Mouse (Mus musculus): ENCODE measurements around the gene Adck1. TPM values are rescaled to one million over a fixed set of nuclear protein-coding genes. Genes with fewer than 3 reads are reported as not detected.

Adck1 gene
- total RNA-seq, 1 experiment from 2014 or later, result 9.4 TPM

DNA sequence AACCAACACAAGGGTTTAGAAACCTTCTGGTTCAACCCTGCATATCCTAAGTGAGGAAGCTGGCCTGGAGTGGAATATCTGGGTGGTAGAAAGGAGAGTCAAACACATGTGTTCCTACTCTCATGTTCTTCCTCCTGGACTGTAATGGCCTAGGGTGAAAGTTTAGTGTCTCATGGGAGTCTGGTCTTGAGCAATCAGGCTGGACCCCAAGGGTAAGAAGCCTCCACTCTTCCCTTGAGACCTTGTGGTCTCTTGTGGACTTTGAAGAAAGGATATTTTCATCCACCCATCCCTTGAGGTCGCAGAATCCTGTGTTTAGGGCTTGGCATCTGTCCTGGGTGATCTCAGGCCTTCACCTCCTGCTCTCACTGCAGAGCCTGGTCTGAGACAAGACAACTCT lies 52.9 kb downstream of the Adck1 start:
- ATAC-seq (ENCODE audit: extremely low read depth, insufficient number of reproducible peaks, low FRiP score, poor library complexity, severe bottlenecking), result no peak

GRCm38 (mm10) chr12:88419912-88420621 lies 59.7 kb downstream of the Adck1 start:
- ATAC-seq (ENCODE audit: extremely low read depth, insufficient number of reproducible peaks, low FRiP score, poor library complexity, severe bottlenecking), result no peak

- no peak for ATAC-seq (ENCODE audit: extremely low read depth, insufficient number of reproducible peaks, low FRiP score, poor library complexity, severe bottlenecking)
Observed at GRCm38 (mm10) chr12:88426926-88427325, 66.6 kb downstream of the Adck1 start.

DNA sequence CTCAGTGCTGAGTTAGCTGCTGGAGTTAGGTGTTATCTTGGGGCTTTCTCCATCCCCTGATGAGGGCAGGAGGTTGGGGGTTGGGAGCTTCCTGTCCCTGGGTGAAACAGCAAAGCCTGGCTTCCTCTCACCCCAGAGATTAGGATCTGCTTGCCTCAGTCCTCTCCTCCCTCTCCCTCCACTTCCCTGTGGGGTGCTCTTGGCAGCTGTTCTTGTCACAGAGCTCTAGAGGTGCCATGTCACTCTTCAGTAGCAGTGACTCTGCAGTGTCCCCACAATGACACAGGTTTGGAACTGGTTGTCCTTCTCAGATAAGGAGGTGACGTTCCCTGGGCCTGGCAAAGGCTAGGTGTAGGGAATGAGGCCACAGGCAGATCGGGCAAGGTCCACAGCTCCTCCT lies 68.4 kb downstream of the Adck1 start:
- ATAC-seq (ENCODE audit: extremely low read depth, insufficient number of reproducible peaks, low FRiP score, poor library complexity, severe bottlenecking), result no peak

DNA sequence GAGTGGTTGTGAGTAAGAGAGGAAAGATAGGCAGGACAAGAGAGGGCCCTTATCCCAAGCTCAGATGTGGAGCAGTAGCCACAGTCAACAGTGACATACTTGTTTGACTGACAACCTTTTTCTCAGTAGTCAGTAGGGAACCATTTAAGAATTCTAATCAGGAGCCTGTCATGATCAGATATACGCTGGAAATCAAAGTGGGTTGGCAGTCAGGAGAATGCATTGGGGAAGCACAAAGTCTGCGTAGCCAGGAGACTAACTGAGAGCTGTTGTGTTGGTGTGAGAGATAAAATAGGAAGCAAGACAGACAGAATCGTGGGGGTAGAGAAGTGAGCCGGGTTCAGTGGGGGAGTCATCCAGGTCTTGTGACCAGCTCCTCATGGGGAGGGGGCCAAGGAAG lies 71.9 kb downstream of the Adck1 start:
- ATAC-seq (ENCODE audit: extremely low read depth, insufficient number of reproducible peaks, low FRiP score, poor library complexity, severe bottlenecking), result no peak

GRCm38 (mm10) chr12:88433171-88433570 lies 72.8 kb downstream of the Adck1 start:
- no peak for ATAC-seq (ENCODE audit: extremely low read depth, insufficient number of reproducible peaks, low FRiP score, poor library complexity, severe bottlenecking)

- peak; percentile 18; the same call in 1 of the 2 replicates for ATAC-seq (ENCODE audit: extremely low read depth, insufficient number of reproducible peaks, low FRiP score, poor library complexity, severe bottlenecking)
Observed at GRCm38 (mm10) chr12:88436962-88437750, 76.8 kb downstream of the Adck1 start.

GRCm38 (mm10) chr12:88441922-88442809 lies 81.8 kb downstream of the Adck1 start:
- no peak for ATAC-seq (ENCODE audit: extremely low read depth, insufficient number of reproducible peaks, low FRiP score, poor library complexity, severe bottlenecking)

DNA sequence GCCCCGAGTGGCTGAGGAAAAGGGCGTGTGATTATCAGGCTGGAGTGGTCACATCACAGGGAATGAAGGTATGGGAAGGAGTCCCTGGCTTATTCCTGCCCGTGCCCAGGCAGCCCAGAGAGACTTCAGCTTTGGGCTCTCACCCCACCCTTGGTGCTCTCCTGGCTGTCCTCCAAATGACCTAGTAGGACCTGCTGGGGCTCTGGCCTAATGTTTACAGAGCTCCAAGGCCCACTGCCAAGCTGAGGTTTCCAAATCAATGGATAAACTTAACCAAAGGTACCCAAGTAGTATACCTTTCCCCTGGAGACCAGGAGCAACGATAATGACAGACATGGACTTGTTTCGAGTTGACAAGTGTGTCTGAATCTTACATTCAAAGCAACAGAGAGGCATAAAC lies 83.7 kb downstream of the Adck1 start:
- ATAC-seq (ENCODE audit: extremely low read depth, insufficient number of reproducible peaks, low FRiP score, poor library complexity, severe bottlenecking), result no peak

DNA sequence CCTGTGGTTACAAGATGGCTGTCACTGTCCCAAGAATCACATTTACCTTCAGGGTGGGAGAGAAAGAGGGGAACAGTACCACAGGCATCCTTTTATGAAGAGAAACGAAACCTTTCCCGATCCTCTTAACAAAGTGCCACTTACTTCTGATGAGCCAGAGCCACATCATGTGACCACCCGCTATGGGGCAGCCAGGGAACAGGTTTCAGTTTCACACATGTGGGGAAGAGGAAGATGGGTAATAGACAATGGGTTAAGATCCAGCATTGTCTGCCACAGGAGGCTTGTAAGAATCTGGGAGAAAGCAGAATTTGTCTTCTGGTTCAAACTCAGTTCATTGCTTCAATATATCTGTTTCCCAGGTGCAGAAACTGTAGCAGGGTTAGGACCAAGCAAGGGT lies 85.1 kb downstream of the Adck1 start:
- ATAC-seq (ENCODE audit: extremely low read depth, insufficient number of reproducible peaks, low FRiP score, poor library complexity, severe bottlenecking), result no peak

DNA sequence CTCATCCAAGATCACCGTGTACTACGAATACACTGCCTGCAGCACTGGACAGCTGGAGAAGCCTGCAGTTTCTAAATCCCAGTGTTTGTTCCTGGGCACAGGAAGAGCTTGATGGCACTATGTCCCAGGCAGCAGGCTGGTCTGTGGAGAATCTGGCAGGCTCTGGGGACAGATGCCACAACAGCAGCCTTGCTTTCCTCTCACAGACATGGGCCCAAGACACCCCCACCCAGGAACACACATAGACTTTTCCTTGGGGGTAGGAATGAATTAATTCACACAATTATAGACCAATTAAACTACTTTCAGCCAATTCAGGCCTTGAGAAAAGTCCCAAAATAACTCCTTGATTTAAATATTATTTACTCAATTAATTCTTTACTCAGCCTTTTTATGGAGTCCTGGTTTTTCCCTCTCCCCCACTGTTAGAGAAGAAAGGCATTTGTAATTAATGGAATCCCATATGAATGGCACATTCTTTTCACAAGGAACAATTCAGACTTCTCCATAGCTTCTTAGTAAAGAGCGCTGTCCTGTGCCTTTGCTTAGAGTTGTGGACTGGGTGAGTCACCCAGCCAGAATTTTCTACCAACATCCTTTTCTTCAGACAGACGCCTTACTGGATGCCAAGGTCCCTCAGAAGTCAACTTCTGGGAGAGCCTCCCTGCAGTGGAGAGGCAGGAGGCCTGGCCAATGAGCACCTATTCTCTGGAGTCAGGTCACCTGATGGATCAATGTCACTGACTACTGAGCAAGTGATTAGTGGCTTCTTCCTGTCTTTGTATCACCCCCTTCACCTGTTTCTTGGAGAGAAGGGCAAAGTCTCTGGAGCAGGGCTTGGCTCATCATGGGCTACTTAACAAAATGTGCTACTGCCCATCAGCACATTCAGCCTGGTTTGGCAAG lies 90.6 kb downstream of the Adck1 start:
- ATAC-seq (ENCODE audit: extremely low read depth, insufficient number of reproducible peaks, low FRiP score, poor library complexity, severe bottlenecking), result no peak

DNA sequence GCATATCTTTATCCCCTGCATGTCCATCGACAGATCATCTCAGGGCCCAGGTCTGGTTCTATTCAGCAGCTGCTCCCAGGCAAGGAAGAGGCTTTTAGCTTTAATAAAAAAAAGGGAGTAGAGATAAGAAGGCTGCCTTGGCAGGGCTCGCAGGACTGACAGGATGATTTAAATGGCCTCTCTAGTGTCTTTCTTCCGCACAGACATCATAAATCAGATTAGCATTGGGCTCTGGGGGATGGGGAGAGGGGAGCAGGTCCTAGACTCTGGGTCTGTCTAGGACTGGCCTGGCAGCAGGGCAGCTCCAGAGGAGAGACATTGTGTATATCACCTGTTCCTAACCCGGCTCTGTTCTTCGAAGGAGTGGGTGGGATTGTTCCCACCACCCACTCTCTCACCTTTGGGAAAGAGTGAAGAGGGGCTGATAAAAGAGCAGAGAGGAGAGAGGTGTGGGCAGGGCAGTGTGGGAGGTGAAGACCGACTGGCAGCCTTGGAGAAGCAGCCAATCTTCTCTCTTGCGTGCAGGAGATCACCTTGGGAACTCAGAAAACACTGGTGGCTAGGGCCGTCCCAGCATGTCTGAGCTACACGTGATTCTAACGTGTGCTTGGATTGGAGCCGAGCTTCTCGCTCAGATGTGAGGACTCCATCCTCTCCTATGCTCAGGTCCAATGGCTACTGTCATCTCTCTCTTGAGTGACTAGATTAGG lies 94.5 kb downstream of the Adck1 start:
- ATAC-seq (ENCODE audit: extremely low read depth, insufficient number of reproducible peaks, low FRiP score, poor library complexity, severe bottlenecking), result no peak

- ATAC-seq (ENCODE audit: extremely low read depth, insufficient number of reproducible peaks, low FRiP score, poor library complexity, severe bottlenecking), result no peak
Observed at GRCm38 (mm10) chr12:88457021-88457420, 96.7 kb downstream of the Adck1 start.

DNA sequence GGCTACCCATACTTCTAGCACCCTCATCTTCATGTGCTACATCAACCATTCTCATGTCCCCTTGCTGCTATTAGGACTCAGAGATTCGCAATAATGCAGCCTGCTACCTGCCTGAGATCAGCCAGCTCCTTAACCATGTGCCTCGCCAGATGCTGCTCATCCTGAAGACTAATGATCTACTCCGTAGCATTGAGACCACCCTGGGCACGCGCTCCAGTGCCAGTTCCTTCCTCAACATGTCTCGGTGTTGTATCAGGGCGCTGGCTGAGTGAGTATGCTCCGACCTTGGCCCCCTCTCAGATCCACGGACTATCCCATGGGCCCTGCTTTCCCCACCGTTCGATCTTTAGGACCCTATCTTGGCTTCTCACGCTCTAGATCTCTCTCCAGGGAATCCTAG lies 98.6 kb downstream of the Adck1 start:
- ATAC-seq (ENCODE audit: extremely low read depth, insufficient number of reproducible peaks, low FRiP score, poor library complexity, severe bottlenecking), result no peak

- ATAC-seq (ENCODE audit: extremely low read depth, insufficient number of reproducible peaks, low FRiP score, poor library complexity, severe bottlenecking), result no peak
Observed at GRCm38 (mm10) chr12:88459461-88459860, 99.1 kb downstream of the Adck1 start.

GRCm38 (mm10) chr12:88461026-88461425 lies 100.7 kb downstream of the Adck1 start:
- ATAC-seq (ENCODE audit: extremely low read depth, insufficient number of reproducible peaks, low FRiP score, poor library complexity, severe bottlenecking), result no peak

DNA sequence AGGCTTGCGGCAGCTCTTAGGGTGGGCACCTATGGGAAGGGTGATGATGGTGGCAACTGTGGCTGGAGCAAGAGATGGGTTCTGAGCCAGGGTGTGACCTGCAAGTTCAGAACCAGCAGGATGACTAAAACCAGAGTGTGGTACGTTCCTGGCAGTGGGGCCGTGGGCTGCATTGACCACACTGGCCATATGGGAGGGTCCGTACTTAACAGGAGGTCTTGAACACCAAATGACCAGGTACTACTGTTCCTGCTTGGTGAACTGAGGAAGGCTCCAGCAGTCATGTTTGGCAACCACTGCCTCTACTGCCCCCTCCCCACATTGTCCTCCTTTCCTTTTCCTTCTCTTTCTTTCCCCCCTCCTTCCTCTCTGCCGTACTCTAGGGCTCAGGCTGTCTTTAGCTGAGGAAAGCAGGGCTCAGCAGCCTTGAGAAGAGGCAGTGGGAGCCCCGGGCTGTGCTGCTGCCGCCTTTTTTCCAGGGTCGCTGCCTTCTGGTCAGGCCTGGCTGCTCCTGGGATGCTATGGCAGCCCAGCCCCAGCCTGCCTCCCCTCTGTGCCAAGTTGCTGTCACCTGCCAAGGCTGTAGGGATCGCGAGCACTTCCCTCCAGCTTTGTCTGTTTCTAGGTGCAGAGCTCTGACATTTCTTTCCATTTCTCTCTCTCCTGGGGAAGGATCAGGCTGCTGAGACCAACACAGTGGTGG lies 103.4 kb downstream of the Adck1 start:
- no peak for ATAC-seq (ENCODE audit: extremely low read depth, insufficient number of reproducible peaks, low FRiP score, poor library complexity, severe bottlenecking)

Measured in neutrophil, adult 5-6 weeks (primary cell).